Mouse (Mus musculus) forebrain, postnatal 0 days (tissue): ENCODE results near the gene Tnfrsf12a. TPM values are rescaled to one million over a fixed set of nuclear protein-coding genes. Genes with fewer than 3 reads are reported as not detected.

ENCODE experiments used
- ATAC-seq: fragments of 200-750 bp; cut with Nextera tagmentation; 2 replicates; pipeline ENCODE4 v1.8.0; 2017; ENCODE audit warnings: mild to moderate bottlenecking, moderate library complexity
- DNase-seq: peaks from one replicate; pipeline ENCODE4 v3.0.0-alpha.2; 2015
- H3K27ac ChIP-seq: fragments of 300-500 bp; sonication (generic); 2 replicates; pipeline ENCODE4 v1.5.1; 2014; ENCODE audit warnings: low read depth, mild to moderate bottlenecking, antibody characterized with exemption, low read length, moderate library complexity, mixed read lengths
- H3K27me3 ChIP-seq: fragments of 300-500 bp; sonication (generic); 2 replicates; pipeline ENCODE4 v1.6.1; 2014; ENCODE audit warnings: mild to moderate bottlenecking, low read length, mixed read lengths; ENCODE audit not compliant: insufficient read depth
- H3K36me3 ChIP-seq: fragments of 300-500 bp; sonication (generic); 2 replicates; pipeline ENCODE4 v1.6.1; 2014; ENCODE audit warnings: mild to moderate bottlenecking, moderate library complexity; ENCODE audit not compliant: insufficient read depth
- H3K4me1 ChIP-seq: fragments of 300-500 bp; sonication (generic); 2 replicates; pipeline ENCODE4 v1.6.1; 2014; ENCODE audit warnings: antibody characterized with exemption; ENCODE audit not compliant: insufficient read depth
- H3K4me2 ChIP-seq: fragments of 300-500 bp; sonication (generic); 2 replicates; pipeline ENCODE4 v1.6.1; 2014; ENCODE audit warnings: low read depth, mild to moderate bottlenecking, moderate library complexity
- H3K4me3 ChIP-seq: fragments of 300-500 bp; sonication (generic); 2 replicates; pipeline ENCODE4 v1.5.1; 2014; ENCODE audit warnings: low read depth, low read length, mixed read lengths
- H3K9ac ChIP-seq: fragments of 300-500 bp; sonication (generic); 2 replicates; pipeline ENCODE4 v1.6.1; 2014; ENCODE audit warnings: mild to moderate bottlenecking
- H3K9me3 ChIP-seq: fragments of 300-500 bp; sonication (generic); 2 replicates; pipeline ENCODE4 v1.6.1; 2016; ENCODE audit warnings: low read length
- CTCF ChIP-seq: sonication (generic); IDR thresholded peaks from 2 replicates; pipeline ENCODE4 v1.5.1; 2016; ENCODE audit warnings: antibody characterized with exemption, control low read depth, low read depth
- WGBS: fragments of 180-500 bp; shearing (Covaris S2); extraction: QIAGEN DNeasy Blood & Tissue Kit; methylation state at CpG from one replicate; pipeline ENCODE4 v1.1.7; 2014; 5-methylcytosine and 5-hydroxymethylcytosine counted together
- polyA plus RNA-seq: library from polyadenylated mRNA; unstranded; fragments of >200 nt; fragmentation: Nextera tagmentation; extraction: Ambion mirVana; gene quantifications from 2 replicates; pipeline ENCODE4 v1.2.1, GENCODE M21; 2015
- total RNA-seq: library from RNA; depleted of rRNA; stranded (reverse); fragments of >200 nt; gene quantifications from 2 replicates; pipeline ENCODE4 v1.2.3, GENCODE M21; 2014

Gene Tnfrsf12a
- total and polyA plus RNA-seq, 2 experiments from 2014 or later: 1.4 to 2.0 TPM

GRCm38 (mm10) chr17:23719455-23719854 lies 42.2 kb upstream of the Tnfrsf12a start:
- no peak for TF ChIP-seq CTCF
- no peaks in the 10 kb centered on the region for H3K4me1 ChIP-seq

GRCm38 (mm10) chr17:23717003-23717402 lies 39.7 kb upstream of the Tnfrsf12a start:
- TF ChIP-seq CTCF: no peak
- 63% methylated on average over 2 of the region's 2 CpGs for WGBS

More at GRCm38 (mm10) chr17:23719455-23719854, 42.2 kb upstream of the Tnfrsf12a start:
- no peak for DNase-seq
- H3K4me3 ChIP-seq: no peak overlapping the region
- H3K9me3 ChIP-seq: no peaks in the 10 kb centered on the region
- H3K4me2 ChIP-seq: no peak overlapping the region
- no peak for ATAC-seq
- H3K27ac ChIP-seq: no peak overlapping the region
- 39% methylated on average over 1 of the region's 1 CpGs for WGBS
- no peak overlapping the region for H3K9ac ChIP-seq
- no peaks in the 10 kb centered on the region for H3K36me3 ChIP-seq
- no peaks in the 10 kb centered on the region for H3K27me3 ChIP-seq

GRCm38 (mm10) chr17:23706212-23706611 lies 28.9 kb upstream of the Tnfrsf12a start:
- DNase-seq (peak; percentile 80), ATAC-seq (peak; percentile 83)
- 0% methylated on average over 3 of the region's 3 CpGs for WGBS
- Histone ChIP-seq H3K4me1 (no peaks in the 10 kb centered on the region), H3K9me3 (no peaks in the 10 kb centered on the region), H3K27ac (no peak overlapping the region), H3K9ac (no peak overlapping the region), H3K36me3 (no peaks in the 10 kb centered on the region), H3K4me2 (no peak overlapping the region), H3K4me3 (no peak overlapping the region), H3K27me3 (no peaks in the 10 kb centered on the region)
- peak; percentile 88 for TF ChIP-seq CTCF

More at GRCm38 (mm10) chr17:23717003-23717402, 39.7 kb upstream of the Tnfrsf12a start:
- Histone ChIP-seq H3K4me1 (no peaks in the 10 kb centered on the region), H3K27ac (no peak overlapping the region), H3K9me3 (no peaks in the 10 kb centered on the region), H3K4me3 (no peak overlapping the region), H3K4me2 (no peak overlapping the region), H3K9ac (no peak overlapping the region), H3K36me3 (no peaks in the 10 kb centered on the region), H3K27me3 (no peaks in the 10 kb centered on the region)
- DNase-seq (no peak), ATAC-seq (no peak)

GRCm38 (mm10) chr17:23705525-23706104 lies 28.3 kb upstream of the Tnfrsf12a start:
- ATAC-seq: no peak
- H3K27ac ChIP-seq: no peak overlapping the region
- H3K9me3 ChIP-seq: no peaks in the 10 kb centered on the region
- no peaks in the 10 kb centered on the region for H3K27me3 ChIP-seq
- H3K9ac ChIP-seq: no peak overlapping the region
- no peaks in the 10 kb centered on the region for H3K4me1 ChIP-seq
- no peak for DNase-seq
- 79% methylated on average over 7 of the region's 7 CpGs for WGBS
- TF ChIP-seq CTCF: no peak
- H3K36me3 ChIP-seq: no peaks in the 10 kb centered on the region
- no peak overlapping the region for H3K4me3 ChIP-seq
- H3K4me2 ChIP-seq: no peak overlapping the region

GRCm38 (mm10) chr17:23704741-23705140 lies 27.5 kb upstream of the Tnfrsf12a start:
- TF ChIP-seq CTCF: no peak
- WGBS: 51% methylated on average over 7 of the region's 7 CpGs

GRCm38 (mm10) chr17:23703301-23703700 lies 26.0 kb upstream of the Tnfrsf12a start:
- no peak for TF ChIP-seq CTCF
- Histone ChIP-seq H3K27ac (no peak overlapping the region), H3K9me3 (no peaks in the 10 kb centered on the region), H3K27me3 (peaks cover 7% of the 10 kb centered on the region; the same call in 1 of the 2 replicates), H3K4me2 (no peak overlapping the region), H3K4me1 (no peaks in the 10 kb centered on the region), H3K9ac (no peak overlapping the region), H3K4me3 (no peak overlapping the region), H3K36me3 (no peaks in the 10 kb centered on the region)
- no peak for ATAC-seq
- no peak for DNase-seq
- 76% methylated on average over 9 of the region's 9 CpGs for WGBS

More at GRCm38 (mm10) chr17:23704741-23705140, 27.5 kb upstream of the Tnfrsf12a start:
- no peaks in the 10 kb centered on the region for H3K36me3 ChIP-seq
- no peaks in the 10 kb centered on the region for H3K27me3 ChIP-seq
- no peak overlapping the region for H3K27ac ChIP-seq
- no peaks in the 10 kb centered on the region for H3K9me3 ChIP-seq
- ATAC-seq (no peak), DNase-seq (no peak)
- H3K4me3 ChIP-seq: no peak overlapping the region
- no peak overlapping the region for H3K9ac ChIP-seq
- no peaks in the 10 kb centered on the region for H3K4me1 ChIP-seq
- H3K4me2 ChIP-seq: no peak overlapping the region

GRCm38 (mm10) chr17:23700079-23700478 lies 22.8 kb upstream of the Tnfrsf12a start:
- DNase-seq (peak; percentile 90), ATAC-seq (peak; percentile 99)
- WGBS: under 1% methylated on average over 28 of the region's 28 CpGs
- Histone ChIP-seq H3K27me3 (peaks cover 7% of the 10 kb centered on the region; the same call in 1 of the 2 replicates), H3K4me2 (peak overlapping the region; percentile 99), H3K36me3 (no peaks in the 10 kb centered on the region), H3K4me3 (peak overlapping the region; percentile 67), H3K27ac (no peak overlapping the region), H3K4me1 (no peaks in the 10 kb centered on the region), H3K9ac (peak overlapping the region; percentile 50), H3K9me3 (no peaks in the 10 kb centered on the region)
- TF ChIP-seq CTCF: peak; percentile 86
